Mouse (Mus musculus): ENCODE results near the gene Flywch1. TPM values are rescaled to one million over a fixed set of nuclear protein-coding genes. Genes with fewer than 3 reads are reported as not detected.
A peak's percentile ranks its signal among the peaks of the same experiment; 100 is the strongest.

The Flywch1 gene
- polyA plus RNA-seq, 1 experiment: 43.5 TPM

GRCm38 (mm10) chr17:23748631-23749391 lies 22.6 kb downstream of the Flywch1 start:
- no peaks in the 10 kb centered on the region for H3K79me2 ChIP-seq (ENCODE audit: control insufficient read depth, insufficient read depth)
- peaks cover 17% of the 10 kb centered on the region for H3K27me3 ChIP-seq (ENCODE audit: control insufficient read depth, insufficient read depth, insufficient read length)
- TF ChIP-seq E2F4 (IDR thresholded peaks at IDR 0.05; ENCODE audit: insufficient read depth): no peak
- TF ChIP-seq CEBPB (IDR thresholded peaks at IDR 0.05; ENCODE audit: insufficient read depth, poor library complexity, severe bottlenecking): no peak
- no peak for TF ChIP-seq POLR2A (IDR thresholded peaks at IDR 0.05; ENCODE audit: insufficient read length, low read depth)
- no peak for TF ChIP-seq USF1 (IDR thresholded peaks at IDR 0.05; ENCODE audit: low read depth)
- TF ChIP-seq SRF (IDR thresholded peaks at IDR 0.05; ENCODE audit: control insufficient read depth, insufficient read length, low read depth): no peak
- no peak for TF ChIP-seq TCF3 (IDR thresholded peaks at IDR 0.05; ENCODE audit: insufficient read length, low read depth)
- no peak for TF ChIP-seq POLR2AphosphoS2 (IDR thresholded peaks at IDR 0.05; ENCODE audit: insufficient read length, low read depth)
- TF ChIP-seq MAX (IDR thresholded peaks at IDR 0.05; ENCODE audit: low read depth): no peak
- H3K36me3 ChIP-seq (ENCODE audit: control insufficient read depth, insufficient read depth): no peaks in the 10 kb centered on the region
- peak overlapping the region; percentile 74 for H3K4me2 ChIP-seq (ENCODE audit: low read depth)
- no peak overlapping the region for H3ac ChIP-seq (ENCODE audit: control insufficient read depth, insufficient read length)
- no peak overlapping the region for H3K4me3 ChIP-seq

- Histone ChIP-seq H3K4me2 (ENCODE audit: low read depth) (no peak overlapping the region), H3K79me2 (ENCODE audit: control insufficient read depth, insufficient read depth) (no peaks in the 10 kb centered on the region), H3K27me3 (ENCODE audit: control insufficient read depth, insufficient read depth, insufficient read length) (peaks cover 25% of the 10 kb centered on the region), H3K4me3 (no peak overlapping the region), H3ac (ENCODE audit: control insufficient read depth, insufficient read length) (no peak overlapping the region), H3K36me3 (ENCODE audit: control insufficient read depth, insufficient read depth) (no peaks in the 10 kb centered on the region)
- TF ChIP-seq CEBPB (IDR thresholded peaks at IDR 0.05; ENCODE audit: insufficient read depth, poor library complexity, severe bottlenecking) (no peak), TCF3 (IDR thresholded peaks at IDR 0.05; ENCODE audit: insufficient read length, low read depth) (no peak), E2F4 (IDR thresholded peaks at IDR 0.05; ENCODE audit: insufficient read depth) (no peak), POLR2AphosphoS2 (IDR thresholded peaks at IDR 0.05; ENCODE audit: insufficient read length, low read depth) (no peak)
Measured at GRCm38 (mm10) chr17:23748026-23748425, 23.4 kb downstream of the Flywch1 start.

- no peak overlapping the region for H3K4me3 ChIP-seq
- no peaks in the 10 kb centered on the region for H3K36me3 ChIP-seq (ENCODE audit: control insufficient read depth, insufficient read depth)
- peaks cover 29% of the 10 kb centered on the region for H3K27me3 ChIP-seq (ENCODE audit: control insufficient read depth, insufficient read depth, insufficient read length)
- TF ChIP-seq POLR2AphosphoS2 (IDR thresholded peaks at IDR 0.05; ENCODE audit: insufficient read length, low read depth) (no peak), REST (IDR thresholded peaks at IDR 0.05; ENCODE audit: insufficient read depth, insufficient read length) (no peak)
- no peak overlapping the region for H3ac ChIP-seq (ENCODE audit: control insufficient read depth, insufficient read length)
- no peaks in the 10 kb centered on the region for H3K79me2 ChIP-seq (ENCODE audit: control insufficient read depth, insufficient read depth)
- H3K4me2 ChIP-seq (ENCODE audit: low read depth): no peak overlapping the region
Measured at GRCm38 (mm10) chr17:23747471-23747870, 23.9 kb downstream of the Flywch1 start.

- Histone ChIP-seq H3K79me2 (ENCODE audit: control insufficient read depth, insufficient read depth) (no peaks in the 10 kb centered on the region), H3K27me3 (ENCODE audit: control insufficient read depth, insufficient read depth, insufficient read length) (peaks cover 36% of the 10 kb centered on the region), H3ac (ENCODE audit: control insufficient read depth, insufficient read length) (no peak overlapping the region), H3K36me3 (ENCODE audit: control insufficient read depth, insufficient read depth) (no peaks in the 10 kb centered on the region), H3K4me2 (ENCODE audit: low read depth) (no peak overlapping the region), H3K4me3 (no peak overlapping the region)
- TF ChIP-seq MAX (IDR thresholded peaks at IDR 0.05; ENCODE audit: low read depth) (no peak), REST (IDR thresholded peaks at IDR 0.05; ENCODE audit: insufficient read depth, insufficient read length) (no peak), TCF12 (IDR thresholded peaks at IDR 0.05; ENCODE audit: insufficient read depth, poor library complexity, severe bottlenecking) (no peak), MYOG (IDR thresholded peaks at IDR 0.05; ENCODE audit: control insufficient read depth in 1 of 3, insufficient read depth in 1 of 3, insufficient read length in 2 of 3, low read depth in 2 of 3) (no peak), E2F4 (IDR thresholded peaks at IDR 0.05; ENCODE audit: insufficient read depth) (no peak), MYOD1 (IDR thresholded peaks at IDR 0.05; ENCODE audit: control insufficient read depth in 1 of 3, insufficient read length in 2 of 3, low read depth in 2 of 3) (no peak), USF1 (IDR thresholded peaks at IDR 0.05; ENCODE audit: low read depth) (no peak)
Measured at GRCm38 (mm10) chr17:23746767-23747166, 24.6 kb downstream of the Flywch1 start.

- H3K4me3 ChIP-seq: no peak overlapping the region
- no peaks in the 10 kb centered on the region for H3K79me2 ChIP-seq (ENCODE audit: control insufficient read depth, insufficient read depth)
- no peak overlapping the region for H3ac ChIP-seq (ENCODE audit: control insufficient read depth, insufficient read length)
- no peaks in the 10 kb centered on the region for H3K36me3 ChIP-seq (ENCODE audit: control insufficient read depth, insufficient read depth)
- TF ChIP-seq POLR2A (IDR thresholded peaks at IDR 0.05; ENCODE audit: insufficient read length, low read depth) (no peak), TCF12 (IDR thresholded peaks at IDR 0.05; ENCODE audit: insufficient read depth, poor library complexity, severe bottlenecking) (no peak), MYOG (IDR thresholded peaks at IDR 0.05; ENCODE audit: control insufficient read depth in 1 of 3, insufficient read depth in 1 of 3, insufficient read length in 2 of 3, low read depth in 2 of 3) (no peak), USF1 (IDR thresholded peaks at IDR 0.05; ENCODE audit: low read depth) (no peak), REST (IDR thresholded peaks at IDR 0.05; ENCODE audit: insufficient read depth, insufficient read length) (no peak), MAX (IDR thresholded peaks at IDR 0.05; ENCODE audit: low read depth) (no peak), TCF3 (IDR thresholded peaks at IDR 0.05; ENCODE audit: insufficient read length, low read depth) (no peak), CEBPB (IDR thresholded peaks at IDR 0.05; ENCODE audit: insufficient read depth, poor library complexity, severe bottlenecking) (no peak), E2F4 (IDR thresholded peaks at IDR 0.05; ENCODE audit: insufficient read depth) (no peak), POLR2AphosphoS2 (IDR thresholded peaks at IDR 0.05; ENCODE audit: insufficient read length, low read depth) (no peak), SRF (IDR thresholded peaks at IDR 0.05; ENCODE audit: control insufficient read depth, insufficient read length, low read depth) (no peak), MYOD1 (IDR thresholded peaks at IDR 0.05; ENCODE audit: control insufficient read depth in 1 of 3, insufficient read length in 2 of 3, low read depth in 2 of 3) (no peak)
- peaks cover 38% of the 10 kb centered on the region for H3K27me3 ChIP-seq (ENCODE audit: control insufficient read depth, insufficient read depth, insufficient read length)
- no peak overlapping the region for H3K4me2 ChIP-seq (ENCODE audit: low read depth)
Measured at GRCm38 (mm10) chr17:23746311-23746710, 25.1 kb downstream of the Flywch1 start.
